Comparison of ENCODE assay signal across 8 mouse cellular contexts in the genomic region with DNA sequence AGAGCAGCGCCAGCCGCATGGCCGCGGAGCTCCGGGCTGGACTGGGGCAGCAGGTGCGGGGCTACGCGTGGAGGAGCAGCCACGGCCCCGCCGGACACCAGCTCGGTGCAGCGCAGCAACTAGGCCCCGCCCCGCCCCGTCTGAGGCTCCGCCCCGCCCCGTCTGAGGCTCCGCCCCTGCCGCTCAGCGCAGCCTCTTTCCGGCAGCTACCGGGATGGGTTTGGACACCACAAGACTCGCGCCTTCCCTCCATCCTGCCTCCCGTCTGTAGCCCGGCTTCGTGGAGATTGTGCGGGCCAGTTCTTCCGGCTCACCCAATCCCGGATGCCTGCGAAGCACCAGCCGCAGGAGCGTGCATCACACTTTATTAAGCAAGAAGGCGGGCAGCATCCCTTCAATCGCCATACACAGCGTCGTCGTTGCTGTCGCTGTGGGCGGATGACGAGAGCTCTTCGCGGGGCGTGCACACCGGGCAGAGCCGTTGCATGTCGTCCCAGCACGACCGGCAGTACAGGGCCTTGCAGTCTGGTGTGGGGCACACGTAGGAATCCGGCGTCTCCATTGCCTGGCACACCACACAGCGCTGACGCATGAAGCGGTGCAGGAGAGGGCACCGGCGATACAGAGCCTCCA. TPM values are rescaled to one million over a fixed set of nuclear protein-coding genes. Genes with fewer than 3 reads are reported as not detected.
DNase-seq lines count a peak whose midpoint lies in the region; ATAC-seq and TF ChIP-seq lines count a peak whose summit lies in the region.

A gene (minus strand): TSS at position 128 of the 633 bp plus-strand sequence.

- H3K4me3 ChIP-seq in C2C12 (ENCODE audit: insufficient read depth, poor library complexity, severe bottlenecking) = peak within 1 kb of the TSS; percentile 43
- H3K4me3 ChIP-seq in heart, embryonic 11.5 days (ENCODE audit: low read depth, low read length) = peak within 1 kb of the TSS; percentile 68
- H3K4me3 ChIP-seq in kidney, embryonic 16.5 days (ENCODE audit: low read length) = peak within 1 kb of the TSS; percentile 72

- no peaks in the 10 kb centered on the region for H3K79me2 ChIP-seq in C2C12 (ENCODE audit: control insufficient read depth, insufficient read depth)

- DNase-seq in brain, adult 2 months (ENCODE audit: low read depth, low spot score) = peak; percentile 94
- DNase-seq in liver = peak; percentile 86
- DNase-seq in monocyte, adult 2 months (ENCODE audit: low read depth in 1 of 2, low spot score in 2 of 2) = peak; percentile 37 to 83
- DNase-seq in spleen, postnatal 14 days (ENCODE audit: low spot score in 2 of 2) = peak; percentile 74 to 78

- H3K79me3 ChIP-seq in C2C12 (ENCODE audit: low read depth) = no peaks in the 10 kb centered on the region

- H3ac ChIP-seq in C2C12 (ENCODE audit: control insufficient read depth, insufficient read length, low read depth) = peak within 1 kb of the TSS; percentile 77

- H3K4me1 ChIP-seq in heart, embryonic 11.5 days (ENCODE audit: control insufficient read depth, insufficient read depth, low read length) = peaks cover 10% of the 10 kb centered on the region
- H3K4me1 ChIP-seq in kidney, embryonic 16.5 days (ENCODE audit: insufficient read depth, low read length) = peaks cover 26% of the 10 kb centered on the region

- no peak within 1 kb of the TSS for H3K27ac ChIP-seq in heart, embryonic 11.5 days (ENCODE audit: low read depth, low read length)
- H3K27ac ChIP-seq in kidney, embryonic 16.5 days (ENCODE audit: low read length) = peak within 1 kb of the TSS; percentile 73

- H3K4me2 ChIP-seq in heart, embryonic 11.5 days = peak within 1 kb of the TSS; percentile 99
- peak within 1 kb of the TSS; percentile 97 for H3K4me2 ChIP-seq in kidney, embryonic 16.5 days (replicated peaks; ENCODE audit: low read depth, low read length)

- H3K9me3 ChIP-seq in heart, embryonic 11.5 days (replicated peaks; ENCODE audit: control insufficient read depth, low read length) = no peaks in the 10 kb centered on the region
- no peaks in the 10 kb centered on the region for H3K9me3 ChIP-seq in kidney, embryonic 16.5 days (ENCODE audit: low read length)

- H3K9ac ChIP-seq in heart, embryonic 11.5 days (ENCODE audit: low read depth, low read length) = peak within 1 kb of the TSS; percentile 68
- H3K9ac ChIP-seq in kidney, embryonic 16.5 days (replicated peaks; ENCODE audit: low read length) = peak within 1 kb of the TSS; percentile 77

- H3K27me3 ChIP-seq in C2C12 (ENCODE audit: control insufficient read depth, insufficient read depth, insufficient read length) = no peaks in the 10 kb centered on the region
- H3K27me3 ChIP-seq in heart, embryonic 11.5 days (ENCODE audit: control insufficient read depth, insufficient read depth, low read length) = peaks cover 14% of the 10 kb centered on the region
- H3K27me3 ChIP-seq in kidney, embryonic 16.5 days (ENCODE audit: insufficient read depth, low read length) = no peaks in the 10 kb centered on the region

- peak; percentile 64 for ATAC-seq in erythroblast, adult 5-6 weeks (replicated peaks; ENCODE audit: low FRiP score, poor library complexity, severe bottlenecking)
- ATAC-seq in heart, embryonic 11.5 days (replicated peaks; ENCODE audit: insufficient number of reproducible peaks, low FRiP score, low TSS enrichment) = peak; percentile 85
- peak; percentile 90 for ATAC-seq in kidney, embryonic 16.5 days (ENCODE audit: low FRiP score, low TSS enrichment)

- WGBS in heart, embryonic 11.5 days (ENCODE audit: insufficient replicate concordance) = 1% methylated on average over 59 of the region's 59 CpGs
- WGBS in kidney, embryonic 16.5 days = under 1% methylated on average over 59 of the region's 59 CpGs

- H3K36me3 ChIP-seq in C2C12 (ENCODE audit: control insufficient read depth, insufficient read depth) = peaks cover 8% of the 10 kb centered on the region
- no peaks in the 10 kb centered on the region; the same call in 1 of the 2 replicates for H3K36me3 ChIP-seq in heart, embryonic 11.5 days (ENCODE audit: control insufficient read depth, insufficient read depth, low read length)
- H3K36me3 ChIP-seq in kidney, embryonic 16.5 days (ENCODE audit: insufficient read depth, low read length) = peaks cover 6% of the 10 kb centered on the region

- TF ChIP-seq CTCF in C2C12 (IDR thresholded peaks at IDR 0.05; ENCODE audit: control insufficient read depth, insufficient read depth, insufficient read length) = no peak

TF ChIP-seq in C2C12, 6 proteins besides CTCF, POLR2A, EP300 and RAD21:
- TF ChIP-seq MAX (IDR thresholded peaks at IDR 0.05) (peak; percentile 73), FOSL1 (IDR thresholded peaks at IDR 0.05; ENCODE audit: insufficient read depth, low read length, poor library complexity, severe bottlenecking) (no peak)

RNA-seq across cellular contexts. Expression of the gene that starts here (rescaled TPM):
- polyA plus RNA-seq in C2C12 (2012; fragmentation: generic; extraction: Trizol) = 60.2 TPM
- 25.3 and 34.2 TPM in 2 replicates for total RNA-seq in erythroblast, adult 5-6 weeks (2015; ENCODE audit: low replicate concordance)
- 5.0 and 14.1 TPM in 2 replicates for total RNA-seq in erythroblast, adult 5-6 weeks (2017; ENCODE audit: low replicate concordance)
- 23.3 and 25.9 TPM in 2 replicates for polyA plus RNA-seq in heart, embryonic 11.5 days (2014; fragmentation: Nextera tagmentation; extraction: Ambion mirVana)
- 107 and 108 TPM in 2 replicates for polyA plus RNA-seq in kidney, embryonic 16.5 days (2015; fragmentation: Nextera tagmentation; extraction: Ambion mirVana)
